Mouse (Mus musculus): ENCODE measurements around the gene Mrtfa.

Mrtfa gene

GRCm38 (mm10) chr15:81032941-81033629 lies 157.5 kb downstream of the Mrtfa start:
- DNase-seq (ENCODE audit: low read depth in 1 of 2, low spot score in 2 of 2) = no peak

DNA sequence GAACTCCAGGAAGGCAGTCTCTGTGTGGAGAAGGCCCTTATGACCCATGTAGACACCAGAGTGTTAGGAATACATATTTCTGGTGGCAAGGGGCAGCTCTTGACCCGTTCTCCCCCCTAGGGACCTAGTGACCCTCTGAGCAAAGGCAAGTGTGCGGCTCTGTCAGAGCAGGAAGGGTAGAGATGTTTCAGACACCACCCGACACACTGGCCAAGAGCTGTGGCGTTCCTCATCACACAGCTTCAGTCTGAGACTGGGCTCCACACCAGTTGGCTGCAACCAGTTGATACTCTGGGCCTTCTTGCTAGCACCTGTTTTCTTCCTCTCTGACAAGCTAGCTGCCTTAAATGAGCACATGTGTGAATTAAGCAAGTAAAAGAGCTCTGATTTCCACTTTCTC lies 158.9 kb downstream of the Mrtfa start:
- no peak for DNase-seq (ENCODE audit: low read depth in 1 of 2, low spot score in 2 of 2)

- DNase-seq (ENCODE audit: low read depth in 1 of 2, low spot score in 2 of 2) = no peak
Measured at GRCm38 (mm10) chr15:81030891-81031425, 159.6 kb downstream of the Mrtfa start.

DNA sequence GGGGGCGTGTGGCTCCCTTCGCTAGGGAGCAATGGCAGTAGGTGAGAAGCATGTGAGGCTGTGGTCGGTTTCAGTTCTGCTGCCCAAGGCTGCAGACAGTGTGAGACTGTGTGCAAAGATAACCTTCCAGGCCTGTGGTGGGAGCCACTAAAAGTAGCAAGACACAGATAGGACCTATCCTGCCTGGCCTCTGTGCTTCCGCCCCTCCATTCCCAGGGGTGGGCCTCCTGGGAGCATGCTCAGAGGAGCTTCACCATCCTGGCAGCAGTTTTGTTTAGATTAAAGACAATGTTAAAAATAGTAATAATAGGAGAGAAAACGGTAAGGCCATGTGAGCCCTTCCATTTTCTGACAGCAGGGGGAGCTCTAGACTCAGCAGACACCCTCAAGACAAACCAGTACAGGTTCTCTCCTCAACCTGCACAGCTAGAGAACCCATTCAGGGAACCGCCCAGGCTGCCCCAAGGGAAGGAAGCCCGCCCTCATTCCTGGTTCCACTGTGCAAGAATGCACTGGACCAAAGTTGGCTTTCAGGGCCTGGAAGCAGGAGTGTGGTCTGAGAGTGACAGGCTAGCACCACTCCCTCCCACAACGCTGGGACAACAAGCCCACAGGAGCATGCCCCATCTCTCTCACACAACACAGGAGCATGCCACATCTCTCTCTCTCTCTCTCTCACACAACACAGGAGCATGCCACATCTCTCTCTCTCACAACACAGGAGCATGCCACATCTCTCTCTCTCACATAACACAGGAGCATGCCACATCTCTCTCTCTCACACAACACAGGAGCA lies 163.0 kb downstream of the Mrtfa start:
- DNase-seq (ENCODE audit: low read depth in 1 of 2, low spot score in 2 of 2) = peak in 1 of 2 experiments; percentile 62

GRCm38 (mm10) chr15:81026901-81027300 lies 163.7 kb downstream of the Mrtfa start:
- no peak for DNase-seq (ENCODE audit: low read depth in 1 of 2, low spot score in 2 of 2)

DNA sequence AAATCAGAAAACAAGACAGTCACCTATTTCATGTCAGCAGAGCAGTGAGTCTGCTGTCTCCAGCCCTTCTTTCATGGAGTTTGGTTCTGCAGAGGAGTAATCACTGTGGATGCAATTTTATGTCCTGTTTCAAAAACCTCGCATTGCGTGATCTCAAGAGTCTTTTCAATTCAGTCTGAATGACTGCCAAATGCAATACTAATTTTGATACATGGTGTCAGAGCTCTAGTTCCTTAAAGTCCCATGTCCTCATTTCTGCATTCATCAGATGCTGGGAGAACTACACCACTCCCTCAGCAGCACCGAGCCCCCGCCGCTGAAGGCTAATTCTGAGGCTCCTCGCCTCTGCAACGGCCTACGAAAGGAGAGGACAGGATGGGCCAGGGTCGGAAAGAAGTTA lies 166.7 kb downstream of the Mrtfa start:
- DNase-seq (ENCODE audit: low read depth in 1 of 2, low spot score in 2 of 2) = no peak

- DNase-seq (ENCODE audit: low read depth in 1 of 2, low spot score in 2 of 2) = no peak
Measured at GRCm38 (mm10) chr15:81022437-81022836, 168.1 kb downstream of the Mrtfa start.

GRCm38 (mm10) chr15:81021377-81021776 lies 169.2 kb downstream of the Mrtfa start:
- peak; percentile 69 to 71 for DNase-seq (ENCODE audit: low read depth in 1 of 2, low spot score in 2 of 2)

GRCm38 (mm10) chr15:81017308-81017707 lies 173.2 kb downstream of the Mrtfa start:
- no peak for DNase-seq (ENCODE audit: low read depth in 1 of 2, low spot score in 2 of 2)

GRCm38 (mm10) chr15:81016488-81016887 lies 174.1 kb downstream of the Mrtfa start:
- no peak for DNase-seq (ENCODE audit: low read depth in 1 of 2, low spot score in 2 of 2)

GRCm38 (mm10) chr15:81015068-81015744 lies 175.4 kb downstream of the Mrtfa start:
- DNase-seq (ENCODE audit: low read depth in 1 of 2, low spot score in 2 of 2) = no peak

- no peak for DNase-seq (ENCODE audit: low read depth in 1 of 2, low spot score in 2 of 2)
Measured at GRCm38 (mm10) chr15:81013186-81013585, 177.4 kb downstream of the Mrtfa start.

GRCm38 (mm10) chr15:81012359-81012758 lies 178.2 kb downstream of the Mrtfa start:
- no peak for DNase-seq (ENCODE audit: low read depth in 1 of 2, low spot score in 2 of 2)

DNA sequence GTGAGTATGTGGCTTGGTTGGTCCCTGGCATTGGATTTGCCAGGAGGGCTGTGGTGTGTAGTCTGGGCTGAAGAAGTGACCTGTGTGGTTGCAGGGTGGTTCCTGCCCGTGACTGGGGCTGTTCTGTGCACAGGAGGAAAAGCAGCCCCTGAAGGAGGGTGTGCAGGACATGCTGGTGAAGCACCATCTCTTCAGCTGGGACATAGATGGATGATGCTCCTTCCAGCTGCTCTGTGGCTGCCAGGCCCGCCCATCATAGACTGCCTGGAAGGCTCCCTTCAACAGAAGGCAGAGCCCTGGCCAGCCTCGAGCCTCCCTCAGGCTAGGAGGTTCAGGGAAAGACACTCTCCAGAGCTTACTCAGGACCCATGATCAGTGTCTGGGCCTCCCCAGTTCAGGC lies 179.0 kb downstream of the Mrtfa start:
- DNase-seq (ENCODE audit: low read depth in 1 of 2, low spot score in 2 of 2) = no peak

DNA sequence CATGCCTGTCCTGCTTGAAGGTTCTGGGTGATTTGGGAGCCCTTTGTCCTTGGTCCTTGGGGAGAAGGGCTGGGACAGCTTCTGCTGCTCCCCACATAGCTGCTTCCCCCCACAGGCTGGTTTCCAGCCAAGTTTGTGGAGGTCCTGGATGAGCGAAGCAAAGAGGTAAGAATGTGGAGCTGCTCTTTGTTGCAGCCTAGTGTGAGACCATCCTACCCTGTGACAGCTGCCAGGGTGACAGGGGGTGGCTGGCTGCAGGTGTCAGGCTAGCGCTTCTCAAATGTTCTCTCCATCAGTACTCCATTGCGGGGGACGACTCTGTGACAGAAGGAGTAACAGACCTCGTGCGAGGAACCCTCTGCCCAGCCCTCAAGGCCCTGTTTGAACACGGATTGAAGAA lies 180.4 kb downstream of the Mrtfa start:
- no peak for DNase-seq (ENCODE audit: low read depth in 1 of 2, low spot score in 2 of 2)

DNA sequence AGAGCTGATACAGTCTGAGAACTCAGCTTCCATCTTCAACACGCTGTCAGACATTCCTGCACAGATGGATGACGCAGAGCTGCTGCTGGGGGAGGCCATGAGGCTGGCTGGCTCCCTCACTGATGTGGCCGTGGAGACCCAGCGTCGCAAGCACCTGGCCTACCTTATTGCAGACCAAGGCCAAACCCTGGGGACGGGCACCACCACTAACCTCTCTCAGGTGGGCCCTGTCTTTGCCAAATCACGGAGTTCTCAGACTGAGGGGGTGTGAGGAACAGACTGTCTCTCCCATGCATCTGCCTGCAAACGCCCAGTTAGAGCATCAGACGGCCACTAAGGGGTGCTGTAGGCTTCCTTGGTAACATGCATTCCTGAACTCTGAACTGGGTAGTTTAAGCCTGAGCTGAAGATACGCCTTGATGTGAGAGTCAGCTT lies 181.9 kb downstream of the Mrtfa start:
- DNase-seq (ENCODE audit: low read depth in 1 of 2, low spot score in 2 of 2) = peak in 1 of 2 experiments; percentile 16

- no peak for DNase-seq (ENCODE audit: low read depth in 1 of 2, low spot score in 2 of 2)
Measured at GRCm38 (mm10) chr15:81007905-81008304, 182.7 kb downstream of the Mrtfa start.

DNA sequence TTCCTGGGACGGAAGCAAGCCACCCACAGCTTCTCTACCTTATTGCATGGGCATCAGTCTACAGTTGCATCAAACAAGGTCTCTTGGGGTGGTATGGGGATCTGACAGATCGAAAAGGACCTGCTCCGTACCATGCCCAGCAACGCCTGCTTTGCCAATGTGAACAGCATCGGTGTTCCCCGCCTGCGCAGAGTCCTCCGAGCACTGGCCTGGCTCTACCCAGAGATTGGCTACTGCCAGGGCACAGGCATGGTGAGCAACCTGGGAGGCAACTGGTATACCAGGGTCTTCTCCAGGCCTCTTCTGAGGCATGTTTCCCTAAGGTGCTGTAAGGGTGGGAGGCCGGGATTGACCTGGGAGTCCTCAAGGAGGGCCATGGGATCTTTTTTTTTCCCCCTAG lies 183.2 kb downstream of the Mrtfa start:
- no peak for DNase-seq (ENCODE audit: low read depth in 1 of 2, low spot score in 2 of 2)

DNA sequence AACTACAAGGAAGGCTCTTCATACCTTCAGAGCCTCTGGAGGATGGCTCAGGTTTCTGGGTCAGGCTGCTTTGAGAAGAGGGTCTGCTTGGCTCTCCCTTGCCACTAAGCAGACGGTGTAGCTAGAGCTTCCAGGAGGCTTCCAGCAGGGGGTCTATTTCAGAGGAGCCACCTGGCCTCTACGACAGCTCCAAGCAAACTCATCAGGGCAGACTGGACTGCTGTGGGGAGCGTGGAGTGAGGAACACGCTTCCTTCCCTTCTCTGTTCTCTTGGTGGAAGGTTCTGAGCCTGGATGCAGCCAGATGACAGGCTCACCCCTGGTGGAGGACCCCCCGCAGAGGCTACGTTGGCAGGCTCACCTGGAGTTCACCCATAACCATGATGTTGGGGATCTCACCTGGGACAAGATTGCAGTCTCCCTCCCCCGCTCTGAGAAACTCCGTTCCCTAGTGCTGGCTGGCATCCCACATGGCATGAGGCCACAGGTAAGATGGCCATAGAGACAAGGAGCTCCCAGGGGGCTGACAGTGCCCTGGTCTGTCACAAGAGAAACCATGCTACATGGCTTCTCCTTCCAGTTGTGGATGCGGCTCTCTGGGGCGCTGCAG lies 184.3 kb downstream of the Mrtfa start:
- no peak for DNase-seq (ENCODE audit: low read depth in 1 of 2, low spot score in 2 of 2)

DNA sequence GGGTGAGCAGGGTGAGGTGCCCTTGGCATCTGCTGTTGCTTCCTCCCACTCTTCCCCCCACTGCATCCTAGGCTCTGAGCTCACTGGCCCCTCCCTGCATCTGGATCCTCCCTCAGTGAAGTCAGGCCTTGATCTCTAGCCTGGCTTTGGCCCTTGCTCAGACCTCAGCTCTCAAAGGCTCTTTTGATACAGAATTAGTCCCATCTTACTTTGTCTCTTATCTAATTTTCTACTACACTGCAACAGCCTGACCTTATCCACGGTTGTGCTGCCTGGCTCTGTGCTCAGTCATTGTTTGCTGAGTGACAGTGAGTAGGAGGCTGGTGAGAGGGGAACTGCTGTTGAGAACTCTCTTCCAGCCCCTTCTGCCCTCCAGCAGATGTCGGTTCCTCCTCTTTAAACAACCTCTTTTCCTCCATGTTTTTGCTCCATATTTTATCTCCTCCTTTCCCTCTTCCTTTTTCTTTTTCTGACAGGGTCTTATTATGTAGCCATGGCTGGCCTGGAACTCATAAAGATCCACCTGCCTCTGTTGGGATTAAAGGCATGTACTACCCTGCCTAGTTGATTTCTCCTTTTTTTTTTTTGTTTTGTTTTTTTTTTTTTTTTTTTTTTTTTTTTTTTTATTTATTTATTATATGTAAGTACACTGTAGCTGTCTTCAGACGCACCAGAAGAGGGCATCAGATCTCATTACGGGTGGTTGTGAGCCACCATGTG lies 190.0 kb downstream of the Mrtfa start:
- DNase-seq (ENCODE audit: low read depth in 1 of 2, low spot score in 2 of 2) = no peak

- no peak for DNase-seq (ENCODE audit: low read depth in 1 of 2, low spot score in 2 of 2)
Measured at GRCm38 (mm10) chr15:80997077-80997476, 193.5 kb downstream of the Mrtfa start.

All from monocyte, adult 2 months (primary cell).